Mouse (Mus musculus) thymus, adult 2 months (tissue): ENCODE results near the gene Kdm1a.

ENCODE experiments used
- CTCF ChIP-seq: fragments of 200-500 bp; IDR thresholded peaks from 2 replicates; pipeline ENCODE4 v1.5.1; 2012; ENCODE audit warnings: mild to moderate bottlenecking, control low read depth, low read length, moderate library complexity, borderline replicate concordance; ENCODE audit not compliant: control insufficient read depth, poor library complexity, insufficient read depth; ENCODE audit errors: extremely low read depth
- POLR2A ChIP-seq: fragments of 200-500 bp; IDR thresholded peaks from 2 replicates; pipeline ENCODE4 v1.6.1; 2012; ENCODE audit warnings: mild to moderate bottlenecking, low read length, control low read depth, moderate library complexity; ENCODE audit not compliant: control insufficient read depth, poor library complexity, insufficient read depth; ENCODE audit errors: extremely low read depth

DNA sequence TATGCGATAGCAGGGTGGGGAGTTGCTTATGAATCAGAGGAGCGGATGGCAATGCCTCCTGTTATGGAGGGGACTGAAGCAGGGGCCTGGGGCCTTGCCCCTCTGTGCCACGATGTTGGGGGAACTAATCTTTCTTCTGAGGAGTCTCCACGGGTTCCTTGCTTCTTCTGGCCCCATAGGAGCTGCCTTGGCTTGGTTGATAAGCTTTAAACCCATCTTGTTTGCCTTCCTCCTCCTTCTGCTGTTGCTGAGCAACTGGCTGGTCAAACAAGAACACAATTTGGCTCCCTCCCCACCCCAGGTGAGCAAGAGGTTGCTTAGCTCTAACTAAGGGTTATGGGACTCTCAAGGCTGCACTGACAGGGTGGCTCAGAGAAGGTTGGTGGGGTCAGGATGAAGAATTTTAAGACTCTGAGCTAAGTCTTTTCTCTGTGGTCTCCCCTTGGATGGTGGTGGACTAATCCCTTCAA is 7.9 kb upstream of the Kdm1a start, which contains the start of gene Tex46:
- no peak for TF ChIP-seq CTCF
- no peak for TF ChIP-seq POLR2A
